Mouse (Mus musculus): ENCODE data around the gene Dync1i2. TPM values are rescaled to one million over a fixed set of nuclear protein-coding genes. Genes with fewer than 3 reads are reported as not detected.

Dync1i2 gene
- total and polyA plus RNA-seq, 2 experiments from 2014 or later: 149 to 205 TPM

DNA sequence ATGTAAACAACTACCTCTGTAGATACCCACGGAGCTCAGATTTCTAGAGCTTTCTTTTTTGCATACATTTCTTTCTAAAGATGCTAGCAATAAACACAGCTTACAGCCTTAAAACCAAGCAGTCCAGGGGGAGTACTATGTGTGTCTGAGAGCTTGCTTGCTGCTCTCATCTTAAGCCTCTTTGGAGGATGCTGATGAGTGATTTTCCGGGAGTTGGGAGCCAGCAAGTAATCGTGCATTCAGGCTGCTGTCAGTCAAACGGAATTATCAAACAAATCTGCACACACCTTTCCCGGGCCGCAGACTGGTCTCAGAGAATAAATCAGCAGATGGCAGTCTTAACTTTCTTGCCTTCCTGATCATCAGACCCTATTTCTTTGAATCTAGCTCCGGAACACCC, 83.0 kb downstream of the Dync1i2 start:
- Histone ChIP-seq H3K4me2 (ENCODE audit: low read depth, low read length, poor library complexity, severe bottlenecking) (no peak overlapping the region), H3K27ac (ENCODE audit: low read depth, low read length) (no peak overlapping the region), H3K27me3 (ENCODE audit: insufficient read depth, low read length) (no peaks in the 10 kb centered on the region), H3K36me3 (ENCODE audit: insufficient read depth, low read length) (0 out of 2 replicates have a peak, but pooled peaks cover 4% of the 10 kb centered on the region), H3K4me3 (ENCODE audit: low read depth, low read length) (no peak overlapping the region), H3K9me3 (ENCODE audit: low read length) (no peaks in the 10 kb centered on the region), H3K4me1 (ENCODE audit: insufficient read depth, low read length) (no peaks in the 10 kb centered on the region), H3K9ac (replicated peaks; ENCODE audit: low read length, poor library complexity, severe bottlenecking) (no peak overlapping the region)
- DNase-seq (ENCODE audit: low spot score) (no peak), ATAC-seq (ENCODE audit: low FRiP score) (no peak)
- TF ChIP-seq CTCF (IDR thresholded peaks at IDR 0.05): peak; percentile 37; the same call in 1 of the 2 replicates
- WGBS: 15% methylated on average over 7 of the region's 7 CpGs

DNA sequence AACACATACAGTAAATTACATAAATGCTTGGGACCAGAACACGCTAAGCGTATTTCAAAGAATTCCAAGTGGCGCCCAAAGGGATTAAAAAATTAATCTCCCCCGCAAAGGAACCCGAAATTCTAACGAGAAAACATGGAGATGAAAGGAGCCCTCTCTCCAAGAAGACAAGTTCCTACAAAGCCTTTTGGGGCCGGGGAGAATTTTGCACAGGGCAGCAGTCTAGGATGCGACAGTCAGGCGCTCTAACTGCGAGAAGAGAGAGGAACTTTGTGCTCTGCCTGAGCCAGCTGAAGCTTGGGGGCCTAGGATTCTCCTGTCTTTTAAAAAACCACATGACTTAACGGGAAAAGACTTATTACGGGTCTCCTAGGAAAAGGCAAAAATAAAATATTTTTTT, 84.3 kb downstream of the Dync1i2 start:
- DNase-seq (ENCODE audit: low spot score) (no peak), ATAC-seq (ENCODE audit: low FRiP score) (no peak)
- Histone ChIP-seq H3K27ac (ENCODE audit: low read depth, low read length) (no peak overlapping the region), H3K4me1 (ENCODE audit: insufficient read depth, low read length) (no peaks in the 10 kb centered on the region), H3K9me3 (ENCODE audit: low read length) (no peaks in the 10 kb centered on the region), H3K4me3 (ENCODE audit: low read depth, low read length) (no peak overlapping the region), H3K27me3 (ENCODE audit: insufficient read depth, low read length) (no peaks in the 10 kb centered on the region), H3K36me3 (ENCODE audit: insufficient read depth, low read length) (0 out of 2 replicates have a peak, but pooled peaks cover 4% of the 10 kb centered on the region), H3K4me2 (ENCODE audit: low read depth, low read length, poor library complexity, severe bottlenecking) (no peak overlapping the region), H3K9ac (replicated peaks; ENCODE audit: low read length, poor library complexity, severe bottlenecking) (no peak overlapping the region)
- no peak for TF ChIP-seq CTCF (IDR thresholded peaks at IDR 0.05)
- WGBS: 52% methylated on average over 12 of the region's 12 CpGs

DNA sequence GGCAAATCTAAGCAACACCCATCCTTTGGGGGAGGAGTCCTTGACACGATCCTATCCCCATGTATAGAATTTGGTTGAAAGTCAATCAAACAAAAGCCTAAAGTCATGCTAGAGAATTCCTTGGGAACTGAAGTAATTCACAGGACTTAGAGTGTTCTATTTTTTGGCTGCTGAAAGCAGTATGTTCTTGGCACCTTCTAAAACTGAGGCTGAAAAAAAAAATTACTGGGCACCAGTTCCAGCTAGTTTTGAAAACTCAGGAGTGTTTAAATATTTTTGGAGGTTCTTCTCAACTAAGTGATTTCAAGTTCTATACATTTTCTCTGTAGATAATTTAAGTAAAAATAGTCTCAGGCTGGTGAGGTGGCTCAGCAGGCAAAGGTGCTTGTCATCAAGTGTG, 86.0 kb downstream of the Dync1i2 start:
- 74% methylated on average over 1 of the region's 1 CpGs for WGBS
- no peak for ATAC-seq (ENCODE audit: low FRiP score)
- H3K4me1 ChIP-seq (ENCODE audit: insufficient read depth, low read length): no peaks in the 10 kb centered on the region
- no peak overlapping the region for H3K4me2 ChIP-seq (ENCODE audit: low read depth, low read length, poor library complexity, severe bottlenecking)
- no peaks in the 10 kb centered on the region for H3K27me3 ChIP-seq (ENCODE audit: insufficient read depth, low read length)
- H3K9ac ChIP-seq (replicated peaks; ENCODE audit: low read length, poor library complexity, severe bottlenecking): no peak overlapping the region
- H3K9me3 ChIP-seq (ENCODE audit: low read length): no peaks in the 10 kb centered on the region
- no peak overlapping the region for H3K4me3 ChIP-seq (ENCODE audit: low read depth, low read length)
- H3K36me3 ChIP-seq (ENCODE audit: insufficient read depth, low read length): 0 out of 2 replicates have a peak, but pooled peaks cover 4% of the 10 kb centered on the region
- H3K27ac ChIP-seq (ENCODE audit: low read depth, low read length): no peak overlapping the region
- no peak for DNase-seq (ENCODE audit: low spot score)
- TF ChIP-seq CTCF (IDR thresholded peaks at IDR 0.05): no peak

DNA sequence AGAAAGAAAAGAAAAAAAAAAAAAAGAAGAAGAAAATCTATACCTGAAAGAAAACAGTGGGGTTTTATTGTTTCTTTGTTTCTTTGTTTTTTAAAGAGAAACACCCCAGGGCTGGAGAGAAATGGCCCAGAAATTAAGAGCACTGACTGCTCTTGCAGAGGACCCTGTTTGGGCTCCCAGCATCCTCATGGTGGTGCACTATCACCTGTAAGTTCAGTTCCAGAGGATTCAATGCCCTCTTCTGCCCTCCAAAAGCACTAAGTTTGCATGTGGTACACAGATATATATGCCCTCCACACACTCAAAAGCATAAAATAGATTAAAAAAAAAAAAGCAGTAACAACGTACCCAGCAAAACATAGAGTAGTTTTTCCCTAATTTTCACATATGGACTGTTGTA, 87.2 kb downstream of the Dync1i2 start:
- Histone ChIP-seq H3K27ac (ENCODE audit: low read depth, low read length) (no peak overlapping the region), H3K9ac (replicated peaks; ENCODE audit: low read length, poor library complexity, severe bottlenecking) (no peak overlapping the region), H3K4me1 (ENCODE audit: insufficient read depth, low read length) (no peaks in the 10 kb centered on the region), H3K4me3 (ENCODE audit: low read depth, low read length) (no peak overlapping the region), H3K9me3 (ENCODE audit: low read length) (no peaks in the 10 kb centered on the region), H3K4me2 (ENCODE audit: low read depth, low read length, poor library complexity, severe bottlenecking) (no peak overlapping the region), H3K27me3 (ENCODE audit: insufficient read depth, low read length) (no peaks in the 10 kb centered on the region), H3K36me3 (ENCODE audit: insufficient read depth, low read length) (0 out of 2 replicates have a peak, but pooled peaks cover 7% of the 10 kb centered on the region)
- no peak for TF ChIP-seq CTCF (IDR thresholded peaks at IDR 0.05)
- 97% methylated on average over 1 of the region's 1 CpGs for WGBS
- ATAC-seq (ENCODE audit: low FRiP score) (no peak), DNase-seq (ENCODE audit: low spot score) (no peak)

DNA sequence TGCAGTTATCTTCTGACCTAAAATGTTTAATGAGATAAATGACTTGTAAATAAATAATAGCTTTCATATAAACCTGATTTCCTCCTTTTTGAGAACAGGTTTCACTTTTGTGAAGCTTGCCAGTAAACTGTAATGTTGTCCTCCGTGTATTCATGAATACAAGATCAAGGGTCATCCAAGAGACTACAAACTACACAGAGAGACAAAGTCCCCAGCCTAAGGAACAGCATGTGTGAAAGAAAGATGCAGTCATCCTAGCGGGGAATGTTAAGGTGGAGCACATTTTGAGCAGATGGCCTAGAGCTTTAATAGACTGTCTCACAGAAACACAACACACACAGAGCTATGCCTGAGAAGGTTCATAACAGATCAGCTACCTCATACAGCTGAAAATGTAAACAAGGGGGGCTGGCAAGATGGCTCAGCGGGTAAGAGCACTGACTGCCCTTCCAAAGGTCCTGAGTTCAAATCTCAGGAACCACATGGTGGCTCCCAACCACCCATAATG, 90.7 kb downstream of the Dync1i2 start:
- Histone ChIP-seq H3K27ac (ENCODE audit: low read depth, low read length) (no peak overlapping the region), H3K9ac (replicated peaks; ENCODE audit: low read length, poor library complexity, severe bottlenecking) (no peak overlapping the region), H3K4me2 (ENCODE audit: low read depth, low read length, poor library complexity, severe bottlenecking) (no peak overlapping the region), H3K9me3 (ENCODE audit: low read length) (no peaks in the 10 kb centered on the region), H3K27me3 (ENCODE audit: insufficient read depth, low read length) (no peaks in the 10 kb centered on the region), H3K4me3 (ENCODE audit: low read depth, low read length) (no peak overlapping the region), H3K36me3 (ENCODE audit: insufficient read depth, low read length) (peaks cover 26% of the 10 kb centered on the region; the same call in 1 of the 2 replicates), H3K4me1 (ENCODE audit: insufficient read depth, low read length) (no peaks in the 10 kb centered on the region)
- DNase-seq (ENCODE audit: low spot score) (no peak), ATAC-seq (ENCODE audit: low FRiP score) (no peak)
- no peak for TF ChIP-seq CTCF (IDR thresholded peaks at IDR 0.05)
- 70% methylated on average over 3 of the region's 3 CpGs for WGBS

DNA sequence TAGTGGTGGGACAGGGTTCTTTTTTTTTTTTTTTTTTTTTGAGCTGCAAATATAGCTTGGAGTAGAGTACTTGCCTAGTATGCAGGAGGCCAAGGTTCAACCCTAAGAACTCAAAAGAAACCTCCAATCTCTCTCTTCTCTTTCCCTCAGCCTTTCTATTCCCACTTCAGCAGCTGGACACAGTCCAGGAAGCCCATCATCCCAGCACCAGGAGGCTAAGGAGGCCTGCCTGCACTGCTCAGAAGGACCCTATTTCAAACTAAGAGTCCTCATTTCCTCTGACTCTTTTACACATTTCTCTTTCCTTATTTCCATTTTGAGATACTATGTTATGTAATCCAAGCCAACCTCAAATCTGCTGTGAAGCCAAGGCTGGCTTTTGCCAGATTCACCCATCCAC, 91.7 kb downstream of the Dync1i2 start:
- no peak overlapping the region for H3K4me3 ChIP-seq (ENCODE audit: low read depth, low read length)
- H3K4me2 ChIP-seq (ENCODE audit: low read depth, low read length, poor library complexity, severe bottlenecking): no peak overlapping the region
- ATAC-seq (ENCODE audit: low FRiP score) (no peak), DNase-seq (ENCODE audit: low spot score) (peak; percentile 58)
- peaks cover 26% of the 10 kb centered on the region for H3K36me3 ChIP-seq (ENCODE audit: insufficient read depth, low read length)
- H3K27ac ChIP-seq (ENCODE audit: low read depth, low read length): no peak overlapping the region
- TF ChIP-seq CTCF (IDR thresholded peaks at IDR 0.05): no peak
- no peak overlapping the region for H3K9ac ChIP-seq (replicated peaks; ENCODE audit: low read length, poor library complexity, severe bottlenecking)
- no peaks in the 10 kb centered on the region for H3K9me3 ChIP-seq (ENCODE audit: low read length)
- no peaks in the 10 kb centered on the region for H3K4me1 ChIP-seq (ENCODE audit: insufficient read depth, low read length)
- H3K27me3 ChIP-seq (ENCODE audit: insufficient read depth, low read length): no peaks in the 10 kb centered on the region
